Mouse (Mus musculus) midbrain, embryonic 11.5 days (tissue): ENCODE measurements around the gene Sf3a1. TPM values are rescaled to one million over a fixed set of nuclear protein-coding genes. Genes with fewer than 3 reads are reported as not detected.

ENCODE experiments used
- ATAC-seq: fragments of 200-750 bp; cut with Nextera tagmentation; 2 replicates; pipeline ENCODE4 v1.8.0; 2017; ENCODE audit warnings: moderate TSS enrichment, moderate library complexity; ENCODE audit not compliant: low FRiP score
- DNase-seq: peaks from one replicate; pipeline ENCODE4 v3.0.0; 2015; ENCODE audit warnings: low spot score; ENCODE audit errors: missing footprints
- H3K27ac ChIP-seq: fragments of 300-500 bp; sonication (generic); 2 replicates; pipeline ENCODE4 v1.5.1; 2014; ENCODE audit warnings: low read depth, low read length
- H3K27me3 ChIP-seq: fragments of 300-500 bp; sonication (generic); 2 replicates; pipeline ENCODE4 v1.6.1; 2014; ENCODE audit warnings: mild to moderate bottlenecking, low read length, moderate library complexity, mixed read lengths; ENCODE audit not compliant: control insufficient read depth, insufficient read depth
- H3K36me3 ChIP-seq: fragments of 300-500 bp; sonication (generic); 2 replicates; pipeline ENCODE4 v1.6.1; 2014; ENCODE audit warnings: mild to moderate bottlenecking, low read length, moderate library complexity, mixed read lengths; ENCODE audit not compliant: control insufficient read depth, insufficient read depth
- H3K4me1 ChIP-seq: fragments of 300-500 bp; sonication (generic); 2 replicates; pipeline ENCODE4 v1.6.1; 2014; ENCODE audit warnings: low read length; ENCODE audit not compliant: control insufficient read depth, insufficient read depth
- H3K4me2 ChIP-seq: fragments of 300-500 bp; sonication (generic); 2 replicates; pipeline ENCODE4 v1.6.1; 2014; ENCODE audit warnings: mild to moderate bottlenecking, moderate library complexity
- H3K4me3 ChIP-seq: fragments of 300-500 bp; sonication (generic); 2 replicates; pipeline ENCODE4 v1.5.1; 2014; ENCODE audit warnings: low read depth, low read length
- H3K9ac ChIP-seq: fragments of 300-500 bp; sonication (generic); 2 replicates; pipeline ENCODE4 v1.6.1; 2014; ENCODE audit warnings: low read length
- H3K9me3 ChIP-seq: fragments of 300-500 bp; sonication (generic); 2 replicates; pipeline ENCODE4 v1.6.1; 2016; ENCODE audit warnings: low read length; ENCODE audit not compliant: control insufficient read depth
- WGBS: fragments of 180-500 bp; shearing (Covaris S2); extraction: QIAGEN DNeasy Blood & Tissue Kit; methylation state at CpG from one replicate; pipeline ENCODE4 v1.1.7; 2014; 5-methylcytosine and 5-hydroxymethylcytosine counted together
- polyA plus RNA-seq: library from polyadenylated mRNA; unstranded; fragments of >200 nt; fragmentation: Nextera tagmentation; extraction: Ambion mirVana; gene quantifications from 2 replicates; pipeline ENCODE4 v1.2.1, GENCODE M21; 2014

Gene Sf3a1
- polyA plus RNA-seq, 1 experiment from 2014 or later: 93.6 TPM

DNA sequence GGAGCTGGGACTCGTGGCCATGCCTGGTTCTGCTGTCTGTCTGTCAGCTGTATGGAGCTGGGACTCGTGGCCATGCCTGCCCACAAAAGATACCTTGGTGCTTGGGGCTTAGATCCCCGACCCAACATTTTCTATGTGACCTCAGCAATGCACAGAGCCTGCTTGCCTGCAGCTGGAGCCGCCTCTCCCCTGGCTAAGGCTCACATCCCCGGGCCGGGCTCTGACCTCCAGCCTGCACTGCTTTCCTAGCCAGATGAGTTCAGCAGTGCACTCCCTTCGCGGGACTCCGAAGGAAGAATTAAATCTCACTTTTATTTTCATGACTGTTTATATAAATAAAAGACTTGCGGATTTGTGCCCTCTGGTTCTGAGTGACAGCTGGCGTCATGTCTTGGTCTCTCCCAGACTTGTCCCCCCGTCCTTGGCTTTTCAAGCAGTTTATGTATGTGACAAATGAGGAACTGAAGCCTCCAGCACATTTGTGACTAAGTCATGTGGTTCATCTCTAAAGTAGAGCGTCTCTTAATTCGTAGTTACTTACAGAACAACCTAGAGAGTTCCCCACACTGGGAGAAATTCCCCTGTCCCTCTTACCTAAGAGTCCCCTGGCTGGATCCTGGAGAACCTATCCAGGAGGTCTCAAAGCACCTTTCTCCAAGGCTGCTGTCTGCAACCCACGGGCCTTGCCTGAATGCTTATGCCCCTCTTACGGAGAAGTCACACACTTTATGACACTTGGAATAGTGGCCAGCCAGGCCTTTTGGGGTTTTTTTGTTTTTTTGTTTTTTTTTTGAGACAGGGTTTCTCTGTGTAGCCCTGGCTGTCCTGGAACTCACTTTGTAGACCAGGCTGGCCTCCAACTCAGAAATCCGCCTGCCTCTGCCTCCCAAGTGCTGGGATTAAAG lies 62.1 kb downstream of the Sf3a1 start:
- DNase-seq (no peak), ATAC-seq (no peak)
- H3K4me1 ChIP-seq: peaks cover 5% of the 10 kb centered on the region; the same call in 1 of the 2 replicates
- H3K4me2 ChIP-seq: no peak overlapping the region
- no peak overlapping the region for H3K27ac ChIP-seq
- 80% methylated on average over 17 of the region's 17 CpGs for WGBS
- no peak overlapping the region for H3K4me3 ChIP-seq
- no peaks in the 10 kb centered on the region for H3K9me3 ChIP-seq
- H3K36me3 ChIP-seq: no peaks in the 10 kb centered on the region
- peaks cover 18% of the 10 kb centered on the region for H3K27me3 ChIP-seq
- H3K9ac ChIP-seq: no peak overlapping the region

GRCm38 (mm10) chr11:4223393-4224188 lies 63.4 kb downstream of the Sf3a1 start:
- Histone ChIP-seq H3K4me3 (no peak overlapping the region), H3K9ac (no peak overlapping the region), H3K27ac (no peak overlapping the region), H3K4me1 (0 out of 2 replicates have a peak, but pooled peaks cover under 1% of the 10 kb centered on the region), H3K9me3 (no peaks in the 10 kb centered on the region), H3K27me3 (peaks cover 8% of the 10 kb centered on the region; the same call in 1 of the 2 replicates), H3K4me2 (no peak overlapping the region), H3K36me3 (no peaks in the 10 kb centered on the region)
- DNase-seq (no peak), ATAC-seq (no peak)
- 26% methylated on average over 5 of the region's 7 CpGs for WGBS

DNA sequence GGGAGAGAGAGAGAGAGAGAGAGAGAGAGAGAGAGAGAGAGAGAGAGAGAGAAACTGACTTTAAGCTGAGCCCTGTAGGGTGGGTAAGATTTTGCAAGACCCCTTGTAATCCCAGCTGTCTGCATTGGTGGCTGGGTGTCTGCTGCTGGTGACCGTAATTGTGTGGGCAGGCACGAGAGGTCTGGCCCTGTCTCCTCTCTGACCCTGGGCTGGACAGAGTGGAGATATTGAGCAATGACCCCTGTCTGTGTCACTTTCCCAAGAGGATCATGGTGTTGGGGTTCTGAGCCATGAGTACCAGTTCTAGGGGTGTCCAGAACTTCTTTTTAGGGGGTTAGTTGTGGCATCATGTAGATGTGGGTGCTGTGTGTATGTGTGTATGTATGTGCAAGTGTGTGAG lies 64.1 kb downstream of the Sf3a1 start:
- H3K4me1 ChIP-seq: no peaks in the 10 kb centered on the region
- ATAC-seq: no peak
- no peak overlapping the region for H3K4me2 ChIP-seq
- no peak overlapping the region for H3K4me3 ChIP-seq
- WGBS: 48% methylated on average over 2 of the region's 2 CpGs
- no peak overlapping the region for H3K27ac ChIP-seq
- no peak overlapping the region; the same call in 1 of the 2 replicates for H3K9ac ChIP-seq
- H3K27me3 ChIP-seq: peaks cover 2% of the 10 kb centered on the region; the same call in 1 of the 2 replicates
- no peaks in the 10 kb centered on the region for H3K9me3 ChIP-seq
- no peaks in the 10 kb centered on the region for H3K36me3 ChIP-seq
- no peak for DNase-seq

- no peak overlapping the region for H3K27ac ChIP-seq
- no peak for ATAC-seq
- H3K9ac ChIP-seq: no peak overlapping the region
- no peaks in the 10 kb centered on the region for H3K36me3 ChIP-seq
- H3K4me2 ChIP-seq: no peak overlapping the region
- 79% methylated on average over 5 of the region's 5 CpGs for WGBS
- no peaks in the 10 kb centered on the region for H3K27me3 ChIP-seq
- no peak for DNase-seq
- no peaks in the 10 kb centered on the region for H3K4me1 ChIP-seq
- no peak overlapping the region for H3K4me3 ChIP-seq
- H3K9me3 ChIP-seq: no peaks in the 10 kb centered on the region
These were observed 66.6 kb downstream of the Sf3a1 start for GRCm38 (mm10) chr11:4226569-4227325.

- no peaks in the 10 kb centered on the region for H3K9me3 ChIP-seq
- H3K4me2 ChIP-seq: no peak overlapping the region
- DNase-seq (no peak), ATAC-seq (no peak)
- H3K27ac ChIP-seq: no peak overlapping the region
- no peak overlapping the region for H3K4me3 ChIP-seq
- H3K4me1 ChIP-seq: no peaks in the 10 kb centered on the region
- 58% methylated on average over 8 of the region's 8 CpGs for WGBS
- H3K9ac ChIP-seq: no peak overlapping the region
- no peaks in the 10 kb centered on the region for H3K36me3 ChIP-seq
- no peaks in the 10 kb centered on the region for H3K27me3 ChIP-seq
These were observed 68.3 kb downstream of the Sf3a1 start for GRCm38 (mm10) chr11:4228463-4228862.

- no peak overlapping the region for H3K4me3 ChIP-seq
- H3K27ac ChIP-seq: no peak overlapping the region
- DNase-seq: peak; percentile 64
These were observed 69.7 kb downstream of the Sf3a1 start for GRCm38 (mm10) chr11:4229841-4230240.

DNA sequence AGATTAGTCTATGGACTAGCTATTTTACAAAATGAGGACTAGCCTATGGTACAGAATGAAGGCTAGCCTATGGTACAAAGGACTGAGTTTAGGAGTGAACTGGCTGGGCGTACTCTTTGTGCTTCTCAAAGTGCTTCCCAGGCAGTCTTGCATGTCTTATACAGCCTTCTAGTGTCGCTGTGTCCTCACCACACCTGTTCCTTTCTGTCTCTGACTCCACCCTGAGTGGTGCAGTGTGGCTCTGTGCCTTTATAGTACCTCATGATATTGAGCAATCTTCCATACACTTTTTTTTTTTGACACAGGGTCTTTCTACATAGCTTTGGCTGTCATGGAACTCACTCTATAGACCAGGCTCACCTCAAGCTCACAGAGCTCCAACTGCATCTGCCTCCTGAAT lies 71.3 kb downstream of the Sf3a1 start:
- Histone ChIP-seq H3K36me3 (no peaks in the 10 kb centered on the region), H3K27ac (no peak overlapping the region), H3K27me3 (no peaks in the 10 kb centered on the region), H3K4me2 (no peak overlapping the region), H3K9ac (no peak overlapping the region), H3K9me3 (no peaks in the 10 kb centered on the region), H3K4me3 (no peak overlapping the region), H3K4me1 (no peaks in the 10 kb centered on the region)
- 96% methylated on average over 2 of the region's 2 CpGs for WGBS
- ATAC-seq: no peak
- peak; percentile 14 for DNase-seq

More at GRCm38 (mm10) chr11:4229841-4230240, 69.7 kb downstream of the Sf3a1 start:
- WGBS: 55% methylated on average over 4 of the region's 4 CpGs
- Histone ChIP-seq H3K9ac (no peak overlapping the region), H3K27me3 (no peaks in the 10 kb centered on the region), H3K4me1 (no peaks in the 10 kb centered on the region), H3K36me3 (no peaks in the 10 kb centered on the region), H3K4me2 (no peak overlapping the region), H3K9me3 (no peaks in the 10 kb centered on the region)
- ATAC-seq: no peak
